Mouse (Mus musculus) CH12.LX (cell line): ENCODE results near the gene Gjb2. TPM values are rescaled to one million over a fixed set of nuclear protein-coding genes. Genes with fewer than 3 reads are reported as not detected.

ENCODE experiments used
- DNase-seq: peaks from one replicate; pipeline ENCODE4 v3.0.0-alpha.2; 2013; ENCODE audit errors: extremely low read depth
- H3K27ac ChIP-seq: 2 replicates; pipeline ENCODE4 v1.5.1; 2012; ENCODE audit warnings: low read depth, mild to moderate bottlenecking, control low read depth, moderate library complexity; ENCODE audit not compliant: insufficient read depth
- H3K27me3 ChIP-seq: replicated peaks from 2 replicates; pipeline ENCODE3; 2012; ENCODE audit warnings: inconsistent platforms
- H3K36me3 ChIP-seq, 2 experiments: replicated peaks in 1 of 2; 2 replicates each; pipeline versions ENCODE3 to v1.6.1; 2012; ENCODE audit warnings: inconsistent platforms in 1 of 2, low read length in 1 of 2, mild to moderate bottlenecking in 1 of 2, mixed read lengths in 1 of 2, moderate library complexity in 1 of 2; ENCODE audit not compliant: control insufficient read depth in 1 of 2, insufficient read depth in 1 of 2
- H3K4me1 ChIP-seq, 2 experiments: 2 replicates each; pipeline ENCODE4 v1.6.1; 2012; ENCODE audit warnings: inconsistent platforms in 1 of 2, moderate library complexity in 1 of 2; ENCODE audit not compliant: insufficient read depth in 2 of 2, control insufficient read depth in 1 of 2
- H3K4me2 ChIP-seq: 2 replicates; pipeline ENCODE4 v1.6.1; 2012; ENCODE audit warnings: low read depth, mild to moderate bottlenecking, control low read depth; ENCODE audit not compliant: poor library complexity, insufficient read depth, severe bottlenecking
- H3K4me3 ChIP-seq, 3 experiments: fragments of 150-350 bp in 1 of 3; sonication (generic) in 1 of 3; replicated peaks in 1 of 3; 2 replicates each; pipeline versions ENCODE3 to v1.5.1; 2011 to 2012; ENCODE audit warnings: low read depth in 2 of 3, low read length in 2 of 3, mild to moderate bottlenecking in 2 of 3, moderate library complexity in 2 of 3, control low read depth in 1 of 3, improper control_type of control experiment in 1 of 3, inconsistent platforms in 1 of 3, mixed read lengths in 1 of 3; ENCODE audit not compliant: poor library complexity in 1 of 3
- H3K79me2 ChIP-seq: replicated peaks from 2 replicates; pipeline ENCODE4 v1.6.1; 2012; ENCODE audit warnings: mild to moderate bottlenecking, moderate library complexity; ENCODE audit not compliant: control insufficient read depth, poor library complexity, insufficient read depth, severe bottlenecking; ENCODE audit errors: extremely low read depth
- H3K9ac ChIP-seq: 2 replicates; pipeline ENCODE4 v1.6.1; 2012; ENCODE audit warnings: low read depth, mild to moderate bottlenecking, control low read depth, moderate library complexity; ENCODE audit not compliant: insufficient read depth
- H3K9me3 ChIP-seq: replicated peaks from 2 replicates; pipeline ENCODE3; 2012; ENCODE audit warnings: low read length, inconsistent platforms, mixed read lengths
- E2F4 ChIP-seq: IDR thresholded peaks from 2 replicates; pipeline ENCODE4 v1.6.1; 2011; ENCODE audit warnings: low read depth, low read length, improper control_type of control experiment; ENCODE audit not compliant: insufficient replicate concordance
- ELF1 ChIP-seq: IDR thresholded peaks from 2 replicates; pipeline ENCODE4 v1.6.1; 2014; ENCODE audit warnings: low read depth, mild to moderate bottlenecking, inconsistent platforms, low read length, improper control_type of control experiment
- IRF4 ChIP-seq: IDR thresholded peaks from 2 replicates; pipeline ENCODE4 v1.6.1; 2014; ENCODE audit warnings: low read depth, mild to moderate bottlenecking, inconsistent platforms, low read length, improper control_type of control experiment
- JUN ChIP-seq: IDR thresholded peaks from 2 replicates; pipeline ENCODE4 v1.6.1; 2011; ENCODE audit warnings: low read depth, mild to moderate bottlenecking, low read length, improper control_type of control experiment, moderate library complexity; ENCODE audit not compliant: insufficient read depth
- KAT2A ChIP-seq: IDR thresholded peaks from 2 replicates; pipeline ENCODE4 v1.6.1; 2012; ENCODE audit warnings: low read length, improper control_type of control experiment, inconsistent platforms; ENCODE audit not compliant: insufficient replicate concordance
- MAFK ChIP-seq: IDR thresholded peaks from 2 replicates; pipeline ENCODE4 v1.6.1; 2011; ENCODE audit warnings: low read length, improper control_type of control experiment; ENCODE audit not compliant: insufficient replicate concordance
- MAX ChIP-seq: IDR thresholded peaks from 2 replicates; pipeline ENCODE4 v1.6.1; 2011; ENCODE audit warnings: low read length, improper control_type of control experiment
- MYC ChIP-seq: IDR thresholded peaks from 2 replicates; pipeline ENCODE4 v1.6.1; 2011; ENCODE audit warnings: low read depth, mild to moderate bottlenecking, improper control_type of control experiment, low read length
- NELFE ChIP-seq: IDR thresholded peaks from 2 replicates; pipeline ENCODE4 v1.6.1; 2011; ENCODE audit warnings: low read depth, low read length, improper control_type of control experiment
- PAX5 ChIP-seq: IDR thresholded peaks from 2 replicates; pipeline ENCODE4 v1.6.1; 2012; ENCODE audit warnings: low read length, inconsistent platforms, mixed read lengths
- POLR2A ChIP-seq: IDR thresholded peaks from 2 replicates; pipeline ENCODE4 v1.6.1; 2011; ENCODE audit warnings: low read depth, mild to moderate bottlenecking, improper control_type of control experiment, low read length
- POLR2AphosphoS2 ChIP-seq: IDR thresholded peaks from 2 replicates; pipeline ENCODE4 v1.6.1; 2011; ENCODE audit warnings: low read depth, low read length, improper control_type of control experiment
- RAD21 ChIP-seq: IDR thresholded peaks from 2 replicates; pipeline ENCODE4 v1.6.1; 2011; ENCODE audit warnings: low read depth, mild to moderate bottlenecking, low read length, improper control_type of control experiment, moderate library complexity
- SIN3A ChIP-seq: IDR thresholded peaks from 2 replicates; pipeline ENCODE4 v1.6.1; 2012; ENCODE audit warnings: low read length, improper control_type of control experiment, inconsistent platforms
- SMC3 ChIP-seq: IDR thresholded peaks from 2 replicates; pipeline ENCODE4 v1.6.1; 2011; ENCODE audit warnings: low read depth, low read length, improper control_type of control experiment
- UBTF ChIP-seq: IDR thresholded peaks from 2 replicates; pipeline ENCODE4 v1.6.1; 2012; ENCODE audit warnings: low read depth, mild to moderate bottlenecking, inconsistent platforms, low read length, improper control_type of control experiment, moderate library complexity
- ZC3H11A ChIP-seq: IDR thresholded peaks from 2 replicates; pipeline ENCODE4 v1.6.1; 2012; ENCODE audit warnings: low read depth, mild to moderate bottlenecking, inconsistent platforms, low read length, improper control_type of control experiment
- ZMIZ1 ChIP-seq: IDR thresholded peaks from 2 replicates; pipeline ENCODE4 v1.6.1; 2012; ENCODE audit warnings: low read depth, mild to moderate bottlenecking, inconsistent platforms, low read length, improper control_type of control experiment
- ZNF384 ChIP-seq: IDR thresholded peaks from 2 replicates; pipeline ENCODE4 v1.6.1; 2012; ENCODE audit warnings: low read depth, low read length, improper control_type of control experiment, inconsistent platforms
- dilution Hi-C: fragments of 300-500 bp; cut with MboI; formaldehyde crosslinking; loops from 2 replicates; pipeline ENCODE4 v1.14.3; 2020; ENCODE audit warnings: low sequenced_read_pairs; ENCODE audit not compliant: extremely low pct_unique_long_range_greater_than_20kb, extremely low pct_ligation_motif_present
- in situ Hi-C: fragments of 300-500 bp; cut with MboI; formaldehyde crosslinking; loops from 3 replicates; pipeline ENCODE4 v1.14.3; 2019; ENCODE audit warnings: low sequenced_read_pairs, low pct_ligation_motif_present, low pct_unique_long_range_greater_than_20kb, mixed read lengths
- polyA plus RNA-seq: library from polyadenylated mRNA; unstranded; fragments of >175 nt; gene quantifications from 2 replicates; pipeline ENCODE4 v1.2.1, GENCODE M21; 2012; ENCODE audit warnings: low read depth; ENCODE audit not compliant: insufficient read length
- total RNA-seq, 2 experiments: library from RNA; depleted of rRNA; stranded (reverse); fragments of 300-350 nt in 1 of 2; fragments of >200 nt in 1 of 2; gene quantifications; 2 replicates each; pipeline ENCODE4 v1.2.3; 2012 to 2014

The Gjb2 gene
- total and polyA plus RNA-seq, 3 experiments = not detected

DNA sequence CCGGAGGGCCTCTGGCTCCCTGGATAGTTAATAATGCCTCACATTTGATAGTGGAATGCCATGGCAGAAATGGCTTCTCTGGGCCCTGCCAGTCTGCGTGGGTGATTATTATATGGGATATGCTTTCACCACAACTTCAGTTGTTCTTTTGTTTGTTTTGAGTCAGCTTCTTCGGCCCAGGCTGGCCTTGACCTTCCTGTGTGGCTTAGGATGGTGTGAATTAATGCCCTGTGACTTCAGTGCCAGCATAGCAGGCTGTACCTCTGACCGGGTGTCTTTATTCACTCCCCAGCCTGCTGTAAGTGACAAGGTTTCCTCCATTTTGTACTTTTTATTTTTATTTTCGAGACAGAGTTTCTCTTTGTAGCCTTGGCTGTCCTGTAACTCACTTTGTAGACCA is 3.4 kb upstream of the Gjb2 start:
- H3K4me3 ChIP-seq = no peak overlapping the region
- no peak for DNase-seq
- no peaks in the 10 kb centered on the region for H3K36me3 ChIP-seq
- in situ Hi-C loops (no loop called here), dilution Hi-C loops (no loop called here)
- H3K79me2 ChIP-seq = no peaks in the 10 kb centered on the region
- no peak overlapping the region for H3K9ac ChIP-seq
- no peaks in the 10 kb centered on the region for H3K27me3 ChIP-seq
- no peak overlapping the region for H3K27ac ChIP-seq
- H3K4me1 ChIP-seq = no peaks in the 10 kb centered on the region
- H3K9me3 ChIP-seq = peaks cover 4% of the 10 kb centered on the region
- TF ChIP-seq ZNF384 (no peak), POLR2A (no peak), RAD21 (no peak), MYC (no peak), MAFK (no peak), POLR2AphosphoS2 (no peak)
- no peak overlapping the region for H3K4me2 ChIP-seq

- Histone ChIP-seq H3K79me2 (no peaks in the 10 kb centered on the region), H3K27me3 (no peaks in the 10 kb centered on the region), H3K9me3 (peaks cover 4% of the 10 kb centered on the region), H3K9ac (no peak overlapping the region), H3K4me3 (no peak overlapping the region), H3K27ac (no peak overlapping the region), H3K36me3 (no peaks in the 10 kb centered on the region), H3K4me2 (no peak overlapping the region), H3K4me1 (no peaks in the 10 kb centered on the region)
- in situ Hi-C loops = no loop called here
- TF ChIP-seq PAX5 (no peak), SIN3A (no peak), IRF4 (no peak), MAX (no peak), JUN (no peak), SMC3 (no peak), ELF1 (no peak), NELFE (no peak), UBTF (no peak), ZC3H11A (no peak), ZMIZ1 (no peak), POLR2A (no peak), KAT2A (no peak), E2F4 (no peak)
- dilution Hi-C loops = no loop called here
- no peak for DNase-seq
Observed at GRCm38 (mm10) chr14:57107091-57107490, 2.6 kb upstream of the Gjb2 start.
